Mouse (Mus musculus) kidney, postnatal 0 days (tissue): ENCODE results near the gene Nppb. TPM values are rescaled to one million over a fixed set of nuclear protein-coding genes. Genes with fewer than 3 reads are reported as not detected.

Experiments used
- ATAC-seq: fragments of 200-750 bp; cut with Nextera tagmentation; replicated peaks from 2 replicates; pipeline ENCODE4 v1.8.0; 2017; ENCODE audit warnings: low read depth, moderate number of reproducible peaks, moderate TSS enrichment, moderate library complexity; ENCODE audit not compliant: low FRiP score
- DNase-seq: peaks from one replicate; pipeline ENCODE4 v3.0.0-alpha.2; 2016; ENCODE audit warnings: low spot score
- H3K27ac ChIP-seq: fragments of 300-500 bp; sonication (generic); 2 replicates; pipeline ENCODE4 v1.5.1; 2014; ENCODE audit warnings: mild to moderate bottlenecking
- H3K27me3 ChIP-seq: fragments of 300-500 bp; sonication (generic); 2 replicates; pipeline ENCODE4 v1.6.1; 2014; ENCODE audit warnings: low read length, mixed read lengths; ENCODE audit not compliant: insufficient read depth
- H3K36me3 ChIP-seq: fragments of 300-500 bp; sonication (generic); 2 replicates; pipeline ENCODE4 v1.6.1; 2014; ENCODE audit warnings: low read length, mixed read lengths; ENCODE audit not compliant: insufficient read depth
- H3K4me1 ChIP-seq: fragments of 300-500 bp; sonication (generic); replicated peaks from 2 replicates; pipeline ENCODE4 v1.6.1; 2014; ENCODE audit warnings: antibody characterized with exemption, low read length, mixed read lengths; ENCODE audit not compliant: insufficient read depth
- H3K4me2 ChIP-seq: fragments of 300-500 bp; sonication (generic); 2 replicates; pipeline ENCODE4 v1.6.1; 2014; ENCODE audit warnings: mild to moderate bottlenecking, low read length, moderate library complexity, mixed read lengths
- H3K4me3 ChIP-seq: fragments of 300-500 bp; sonication (generic); replicated peaks from 2 replicates; pipeline ENCODE4 v1.5.1; 2014; ENCODE audit warnings: low read depth, low read length
- H3K9ac ChIP-seq: fragments of 300-500 bp; sonication (generic); 2 replicates; pipeline ENCODE4 v1.6.1; 2014; ENCODE audit warnings: low read depth, low read length
- H3K9me3 ChIP-seq: fragments of 300-500 bp; sonication (generic); replicated peaks from 2 replicates; pipeline ENCODE4 v1.6.1; 2016; ENCODE audit warnings: low read length, inconsistent platforms, mixed read lengths
- CTCF ChIP-seq: IDR thresholded peaks from 2 replicates; pipeline ENCODE4 v1.5.1; 2016; ENCODE audit warnings: antibody characterized with exemption, low read depth, mild to moderate bottlenecking, moderate library complexity
- WGBS: fragments of 180-500 bp; shearing (Covaris S2); extraction: QIAGEN DNeasy Blood & Tissue Kit; methylation state at CpG from one replicate; pipeline ENCODE4 v1.1.7; 2014; 5-methylcytosine and 5-hydroxymethylcytosine counted together
- polyA plus RNA-seq: library from polyadenylated mRNA; unstranded; fragments of >200 nt; fragmentation: Nextera tagmentation; extraction: Ambion mirVana; gene quantifications from 2 replicates; pipeline ENCODE4 v1.2.1, GENCODE M21; 2015

The Nppb gene
- polyA plus RNA-seq, 1 experiment from 2014 or later: not detected

DNA sequence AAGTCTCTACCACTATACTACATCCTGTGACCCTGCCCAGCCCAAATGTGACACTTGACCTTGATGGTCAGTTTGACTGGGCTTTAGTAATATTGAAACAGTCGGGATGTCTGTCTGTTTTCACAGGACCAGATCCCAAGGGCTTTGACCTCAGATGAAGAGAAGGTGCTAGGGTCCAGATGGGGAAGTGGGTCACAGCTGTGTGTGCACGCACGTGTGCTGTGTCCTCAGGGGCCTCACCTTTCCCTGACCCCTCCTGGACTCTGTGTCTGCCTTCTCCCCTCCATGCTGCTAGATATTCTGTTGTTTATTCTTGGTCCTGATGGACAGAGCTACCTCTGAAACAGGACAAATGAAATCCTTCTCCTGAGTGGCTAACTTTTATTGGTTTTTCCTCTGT lies 25.7 kb downstream of the Nppb start:
- Histone ChIP-seq H3K9me3 (no peaks in the 10 kb centered on the region), H3K9ac (no peak overlapping the region), H3K4me2 (no peak overlapping the region), H3K27ac (no peak overlapping the region), H3K4me1 (no peaks in the 10 kb centered on the region), H3K4me3 (no peak overlapping the region), H3K27me3 (no peaks in the 10 kb centered on the region), H3K36me3 (peaks cover 93% of the 10 kb centered on the region)
- no peak for DNase-seq
- no peak for TF ChIP-seq CTCF
- WGBS: 82% methylated on average over 3 of the region's 3 CpGs
- no peak for ATAC-seq

- ATAC-seq: no peak
These were observed 26.6 kb downstream of the Nppb start for GRCm38 (mm10) chr4:148012216-148012615.

GRCm38 (mm10) chr4:148015418-148015817 lies 29.8 kb downstream of the Nppb start:
- 81% methylated on average over 10 of the region's 10 CpGs for WGBS
- TF ChIP-seq CTCF: peak; percentile 42; the same call in 1 of the 2 replicates
- Histone ChIP-seq H3K36me3 (peaks cover 84% of the 10 kb centered on the region), H3K4me2 (no peak overlapping the region), H3K9ac (no peak overlapping the region), H3K9me3 (no peaks in the 10 kb centered on the region), H3K27ac (no peak overlapping the region), H3K27me3 (no peaks in the 10 kb centered on the region), H3K4me1 (no peaks in the 10 kb centered on the region), H3K4me3 (no peak overlapping the region)
- ATAC-seq (no peak), DNase-seq (peak; percentile 29)

More at GRCm38 (mm10) chr4:148012216-148012615, 26.6 kb downstream of the Nppb start:
- Histone ChIP-seq H3K4me3 (no peak overlapping the region), H3K36me3 (peaks cover 94% of the 10 kb centered on the region), H3K9ac (no peak overlapping the region), H3K27ac (no peak overlapping the region), H3K9me3 (no peaks in the 10 kb centered on the region), H3K27me3 (no peaks in the 10 kb centered on the region), H3K4me1 (no peaks in the 10 kb centered on the region), H3K4me2 (no peak overlapping the region)
- 93% methylated on average over 4 of the region's 4 CpGs for WGBS
- no peak for DNase-seq
- no peak for TF ChIP-seq CTCF

DNA sequence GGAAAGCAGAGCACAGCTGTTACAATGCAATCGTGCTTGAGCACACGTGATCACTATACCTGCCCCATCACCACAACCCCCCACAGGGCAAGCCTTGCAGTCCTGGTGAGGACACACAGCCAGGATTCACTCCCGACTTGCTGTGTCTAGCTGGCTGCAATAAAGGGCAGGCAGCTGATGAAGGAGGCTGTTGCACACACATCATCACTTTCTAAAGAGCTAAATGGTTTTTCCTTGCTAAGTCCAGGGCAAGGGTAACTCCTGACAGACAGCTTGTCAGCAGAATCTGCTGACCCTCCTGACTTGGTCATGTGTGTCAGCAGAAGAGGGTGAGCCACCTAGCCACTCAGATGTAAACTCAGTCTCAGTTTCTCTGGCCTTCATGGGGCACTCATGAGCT lies 31.4 kb downstream of the Nppb start:
- Histone ChIP-seq H3K27me3 (no peaks in the 10 kb centered on the region), H3K36me3 (peaks cover 85% of the 10 kb centered on the region), H3K4me2 (no peak overlapping the region), H3K9ac (no peak overlapping the region), H3K9me3 (no peaks in the 10 kb centered on the region), H3K4me1 (no peaks in the 10 kb centered on the region), H3K27ac (no peak overlapping the region), H3K4me3 (no peak overlapping the region)
- ATAC-seq (peak; percentile 85), DNase-seq (no peak)
- 71% methylated on average over 3 of the region's 3 CpGs for WGBS
- no peak for TF ChIP-seq CTCF

GRCm38 (mm10) chr4:148018410-148018809 lies 32.8 kb downstream of the Nppb start:
- Histone ChIP-seq H3K9ac (no peak overlapping the region), H3K9me3 (no peaks in the 10 kb centered on the region), H3K4me1 (no peaks in the 10 kb centered on the region), H3K36me3 (peaks cover 83% of the 10 kb centered on the region), H3K4me2 (no peak overlapping the region), H3K27ac (no peak overlapping the region), H3K27me3 (no peaks in the 10 kb centered on the region), H3K4me3 (no peak overlapping the region)
- WGBS: 84% methylated on average over 2 of the region's 2 CpGs
- TF ChIP-seq CTCF: no peak
- no peak for DNase-seq
- ATAC-seq: no peak

GRCm38 (mm10) chr4:148024003-148024402 lies 38.4 kb downstream of the Nppb start:
- WGBS: 93% methylated on average over 3 of the region's 3 CpGs
- ATAC-seq (no peak), DNase-seq (no peak)
- Histone ChIP-seq H3K36me3 (peaks cover 79% of the 10 kb centered on the region), H3K27ac (no peak overlapping the region), H3K4me1 (no peaks in the 10 kb centered on the region), H3K27me3 (no peaks in the 10 kb centered on the region), H3K9ac (no peak overlapping the region), H3K4me2 (no peak overlapping the region), H3K4me3 (no peak overlapping the region), H3K9me3 (no peaks in the 10 kb centered on the region)
- TF ChIP-seq CTCF: no peak

DNA sequence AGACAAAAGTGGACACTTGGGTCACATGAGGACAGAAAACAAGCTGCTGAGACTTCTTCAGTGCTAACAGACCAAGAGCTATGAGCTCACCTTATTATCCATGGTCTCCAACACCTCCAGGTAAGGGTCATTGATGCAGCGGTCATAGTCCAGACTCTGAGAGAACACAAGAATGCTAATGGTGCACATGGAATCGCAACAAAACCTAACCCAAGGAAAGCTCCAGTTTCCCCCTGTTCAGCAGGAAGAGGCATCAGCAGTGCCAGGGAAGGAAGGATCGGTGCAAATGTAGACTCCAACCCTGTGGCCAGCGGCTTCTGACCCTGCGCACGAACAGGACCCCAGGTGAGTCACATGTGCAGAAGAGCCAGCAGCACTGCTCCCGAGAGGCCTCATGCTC lies 43.7 kb downstream of the Nppb start:
- Histone ChIP-seq H3K4me2 (no peak overlapping the region), H3K4me1 (no peaks in the 10 kb centered on the region), H3K36me3 (peaks cover 38% of the 10 kb centered on the region; the same call in 1 of the 2 replicates), H3K27me3 (no peaks in the 10 kb centered on the region), H3K27ac (no peak overlapping the region), H3K9ac (no peak overlapping the region), H3K9me3 (no peaks in the 10 kb centered on the region), H3K4me3 (no peak overlapping the region)
- 92% methylated on average over 7 of the region's 7 CpGs for WGBS
- DNase-seq (no peak), ATAC-seq (peak; percentile 83)
- no peak for TF ChIP-seq CTCF
